Mouse (Mus musculus): ENCODE results near the gene Irak3.

Gene Irak3

DNA sequence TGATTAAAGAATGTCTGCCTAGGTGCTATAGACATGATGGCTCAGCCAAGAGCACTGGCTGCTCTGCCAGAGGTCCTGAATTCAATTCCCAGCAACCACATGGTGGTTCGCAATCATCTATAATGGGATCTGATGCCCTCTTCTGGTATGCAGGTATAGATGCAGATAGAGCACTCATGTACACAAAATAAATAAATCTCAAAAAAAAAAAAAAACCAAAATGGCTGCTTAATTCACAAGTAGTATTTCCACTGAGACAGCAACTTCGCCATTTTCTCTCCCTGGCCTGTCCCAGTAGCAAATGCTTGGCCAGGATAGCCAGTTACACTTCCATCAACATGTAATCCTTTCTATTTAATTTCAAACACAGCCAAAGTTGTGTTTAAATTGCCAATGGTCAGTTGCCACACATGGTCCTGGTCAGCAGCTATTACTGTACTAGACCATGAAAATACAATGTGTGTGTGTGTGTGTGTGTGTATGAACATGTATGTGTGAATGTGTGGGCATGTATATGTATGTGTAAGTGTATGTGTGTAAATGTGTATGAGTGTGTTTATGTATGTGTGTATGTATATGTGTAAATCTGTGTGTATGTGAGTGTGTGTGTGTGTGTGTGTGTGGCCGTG is 90.1 kb downstream of the Irak3 start:
- DNase-seq (ENCODE audit: inconsistent age in 2 of 2, low spot score in 1 of 2), result no peak

DNA sequence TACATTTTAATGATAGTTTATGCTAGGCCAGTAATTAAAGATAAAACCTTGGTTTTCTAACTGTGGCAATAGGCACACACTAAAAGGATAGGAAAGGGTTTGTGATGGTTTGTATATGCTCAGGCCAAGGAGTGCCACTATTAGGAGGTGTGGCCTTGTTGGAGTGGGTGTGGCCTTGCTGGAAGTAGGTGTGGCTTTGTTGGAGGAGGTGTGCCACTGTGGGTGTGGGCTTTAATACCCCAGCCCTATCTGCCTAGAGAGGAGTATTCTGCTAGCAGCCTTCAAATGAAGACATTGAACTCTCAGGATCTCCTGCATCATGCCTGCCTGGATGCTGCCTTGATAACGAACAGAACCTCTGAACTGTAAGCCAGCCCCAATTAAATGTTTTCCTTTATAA is 101.1 kb downstream of the Irak3 start:
- no peak for DNase-seq (ENCODE audit: inconsistent age in 2 of 2, low spot score in 1 of 2)

DNA sequence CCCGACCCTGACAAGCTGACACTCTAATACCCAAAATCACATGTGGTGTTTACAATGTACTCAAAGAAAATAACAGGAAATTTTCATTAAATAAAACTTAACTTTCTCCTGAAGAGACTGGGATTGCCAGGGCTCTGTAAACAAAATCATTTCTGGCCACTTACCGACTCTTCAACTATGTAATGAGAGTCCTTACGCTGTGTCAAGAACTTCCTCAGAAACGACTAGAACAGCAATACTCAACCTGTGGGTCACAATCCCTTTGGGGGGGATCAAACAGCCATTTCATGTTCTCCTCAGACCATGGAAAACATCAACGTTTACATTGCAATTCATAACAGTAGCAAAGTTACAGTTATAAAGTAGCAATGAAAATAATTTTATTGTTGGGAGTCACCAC is 104.4 kb downstream of the Irak3 start:
- DNase-seq (ENCODE audit: inconsistent age in 2 of 2, low spot score in 1 of 2), result no peak

DNA sequence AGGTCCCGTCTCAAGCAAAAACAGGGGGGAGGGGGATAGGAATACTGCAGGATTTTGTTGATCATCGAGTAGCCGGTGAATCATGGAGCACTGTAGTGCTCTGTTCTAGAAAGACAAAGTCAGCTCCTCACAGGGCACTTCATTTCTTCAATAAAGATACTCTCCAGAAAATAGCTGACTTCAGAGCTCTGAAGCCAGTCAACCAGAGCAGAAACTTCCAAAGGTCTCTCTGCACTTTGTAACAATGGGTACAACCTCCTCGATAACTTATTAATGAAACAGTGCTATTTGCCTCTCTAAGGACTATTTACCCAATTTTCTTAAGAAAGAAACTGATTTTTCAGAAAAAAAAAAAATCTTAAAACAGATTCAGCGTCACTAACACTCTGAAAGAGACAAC is 106.2 kb downstream of the Irak3 start:
- no peak for DNase-seq (ENCODE audit: inconsistent age in 2 of 2, low spot score in 1 of 2)

- no peak for DNase-seq (ENCODE audit: inconsistent age in 2 of 2, low spot score in 1 of 2)
Observed at GRCm38 (mm10) chr10:120095136-120095535, 106.8 kb downstream of the Irak3 start.

GRCm38 (mm10) chr10:120092548-120092947 is 109.4 kb downstream of the Irak3 start:
- no peak for DNase-seq (ENCODE audit: inconsistent age in 2 of 2, low spot score in 1 of 2)
